9 mouse cellular contexts compared by ENCODE assay signal in the genomic region with DNA sequence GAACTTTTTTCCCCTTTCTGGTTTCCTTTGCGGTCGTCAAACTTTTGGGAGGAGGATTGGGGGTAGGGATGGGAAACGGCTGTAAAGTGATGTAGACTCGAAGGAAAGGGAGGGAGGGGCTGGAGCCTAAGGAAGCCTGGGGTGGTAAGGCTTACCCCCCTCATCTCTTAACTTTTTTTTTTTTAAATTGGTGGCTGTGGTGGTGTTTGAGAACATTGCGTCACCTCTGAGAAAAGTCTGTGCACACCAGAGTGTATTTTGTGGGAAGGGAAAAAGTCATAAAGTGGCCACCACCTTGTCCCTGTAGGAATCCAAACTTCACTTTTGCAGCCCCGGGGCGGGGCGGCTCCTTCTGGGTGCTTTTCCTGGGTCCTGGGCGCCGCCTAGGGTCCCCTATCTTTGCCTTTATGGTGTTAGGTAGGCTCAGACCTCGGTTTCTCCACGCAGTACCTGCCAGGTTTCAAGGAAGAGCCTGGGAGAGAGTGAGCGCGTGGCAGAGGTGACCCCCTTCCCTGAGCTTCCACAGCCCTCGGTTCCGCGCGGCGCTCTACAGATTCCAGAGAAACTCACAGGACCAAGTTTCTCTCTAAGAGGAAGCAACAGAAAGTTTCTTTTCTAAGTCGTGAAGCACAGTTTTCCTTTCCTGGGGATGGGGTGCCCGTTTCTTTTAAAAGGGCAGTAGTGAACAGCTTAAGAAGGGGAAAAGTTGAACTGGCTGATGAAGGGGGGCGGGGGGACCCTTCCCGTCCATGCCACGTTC. TPM values are rescaled to one million over a fixed set of nuclear protein-coding genes. Genes with fewer than 3 reads are reported as not detected.
DNase-seq lines count a peak whose midpoint lies in the region; ATAC-seq and TF ChIP-seq lines count a peak whose summit lies in the region.
"Had no signal": no experiment of that assay in that cellular context is flagged by ENCODE, and none has a peak within 500 bp of the region (broad histone marks: within the 10 kb centered on the region; RNA-seq: fewer than 3 reads in every experiment).

No protein-coding gene starts in this region.

- peak overlapping the region; percentile 63 for H3K9ac ChIP-seq in limb, embryonic 15.5 days
- H3K9ac ChIP-seq in midbrain, postnatal 0 days (replicated peaks; ENCODE audit: low read length, poor library complexity, severe bottlenecking), result peak overlapping the region; percentile 57; the same call in 1 of the 2 replicates

- H3K4me2 ChIP-seq in limb, embryonic 15.5 days, result peak overlapping the region; percentile 75
- H3K4me2 ChIP-seq in midbrain, postnatal 0 days (ENCODE audit: low read depth, low read length, poor library complexity, severe bottlenecking), result peak overlapping the region; percentile 99

- H3K9me3 ChIP-seq in limb, embryonic 15.5 days, result no peaks in the 10 kb centered on the region
- no peaks in the 10 kb centered on the region for H3K9me3 ChIP-seq in midbrain, postnatal 0 days (ENCODE audit: low read length)

- peak; percentile 89 for ATAC-seq in limb, embryonic 15.5 days (ENCODE audit: insufficient number of reproducible peaks, low FRiP score, low TSS enrichment, low read depth)
- 0 out of 2 replicates have a peak, but pooled peaks have one; percentile 13 for ATAC-seq in midbrain, postnatal 0 days (ENCODE audit: low FRiP score)
- no peak for ATAC-seq in inflammation-experienced regulatory T-cells, adult 6 months

- peak overlapping the region; percentile 94 for H3K27ac ChIP-seq in limb, embryonic 15.5 days
- H3K27ac ChIP-seq in midbrain, postnatal 0 days (ENCODE audit: low read depth, low read length), result no peak overlapping the region

- H3K36me3 ChIP-seq in limb, embryonic 15.5 days, result 0 out of 2 replicates have a peak, but pooled peaks cover 11% of the 10 kb centered on the region
- H3K36me3 ChIP-seq in midbrain, postnatal 0 days (ENCODE audit: insufficient read depth, low read length), result no peaks in the 10 kb centered on the region

- H3K4me3 ChIP-seq in limb, embryonic 15.5 days, result peak overlapping the region; percentile 63
- peak overlapping the region; percentile 58 for H3K4me3 ChIP-seq in midbrain, postnatal 0 days (ENCODE audit: low read depth, low read length)

- intact Hi-C loops in heart, postnatal 10 days (cut with DNase I), result loop anchor here (5.0 kb wide), 3 partner anchors 114 to 469 kb away; no protein-coding TSS in a partner anchor

- H3K27me3 ChIP-seq in limb, embryonic 15.5 days, result no peaks in the 10 kb centered on the region
- peaks cover 18% of the 10 kb centered on the region for H3K27me3 ChIP-seq in midbrain, postnatal 0 days (ENCODE audit: insufficient read depth, low read length)

- DNase-seq in kidney, adult 18-20 months, result peak; percentile 11
- no peak for DNase-seq in kidney, adult 8-10 months
- DNase-seq in embryo, embryonic 9.5 days (ENCODE audit: extremely low spot score), result peak; percentile 61
- DNase-seq in heart, postnatal 10 days, result peak; percentile 29 to 53
- DNase-seq in midbrain, postnatal 0 days (ENCODE audit: low spot score), result no peak
- no peak for DNase-seq in layer of hippocampus, adult 9-10 months (ENCODE audit: low spot score)

- TF ChIP-seq CTCF in midbrain, postnatal 0 days (IDR thresholded peaks at IDR 0.05), result no peak

- H3K4me1 ChIP-seq in limb, embryonic 15.5 days, result peaks cover 19% of the 10 kb centered on the region
- H3K4me1 ChIP-seq in midbrain, postnatal 0 days (ENCODE audit: insufficient read depth, low read length), result no peaks in the 10 kb centered on the region

- under 1% methylated on average over 24 of the region's 24 CpGs for WGBS in limb, embryonic 15.5 days
- WGBS in midbrain, postnatal 0 days, result under 1% methylated on average over 24 of the region's 24 CpGs

RNA-seq across cellular contexts. Expression of gene Fn1, which starts 0.6 kb away (rescaled TPM):
- total RNA-seq in heart, postnatal 10 days (2021), result 100 to 1,000 TPM; 342 to 377 TPM
- polyA plus RNA-seq in limb, embryonic 15.5 days (2015; fragmentation: Nextera tagmentation; extraction: Ambion mirVana), result 183 and 197 TPM in 2 replicates
- total RNA-seq in midbrain, postnatal 0 days (2014; rRNA removed), result 71.1 and 101 TPM in 2 replicates
- polyA plus RNA-seq in midbrain, postnatal 0 days (2015; fragmentation: Nextera tagmentation; extraction: Ambion mirVana), result 22.5 and 25.9 TPM in 2 replicates
- under 1 TPM in 2 of 3 experiments, not detected in 1; 0.40 to 0.49 TPM for polyA plus RNA-seq in inflammation-experienced regulatory T-cells, adult 6 months (2017; shearing (Covaris generic))
- total RNA-seq: MEL had no signal

Comparison
In these comparisons a context has a peak if more than half of its experiments do, and no peak if none do; other contexts are left out.
1. DNase-seq: peak in kidney, adult 18-20 months (single experiment), embryo, embryonic 9.5 days (single experiment) and heart, postnatal 10 days (2 of 2); none in kidney, adult 8-10 months (0 of 2), midbrain, postnatal 0 days (single experiment) and layer of hippocampus, adult 9-10 months (single experiment).
2. RNA of gene Fn1, which starts 0.6 kb away (polyA plus RNA-seq): 183 to 197 TPM in limb, embryonic 15.5 days and 22.5 to 25.9 TPM in midbrain, postnatal 0 days; 0.40 to 0.49 TPM in inflammation-experienced regulatory T-cells, adult 6 months; every median in the first group is over 10 times any median in the second.